Mouse (Mus musculus) gastrocnemius, adult 18-20 months (tissue): ENCODE measurements around the gene Sirt2. TPM values are rescaled to one million over a fixed set of nuclear protein-coding genes. Genes with fewer than 3 reads are reported as not detected.
A peak's percentile ranks its signal among the peaks of the same experiment; 100 is the strongest.

Experiments used
- DNase-seq: peaks from one replicate; pipeline ENCODE4 v3.0.0; 2021; ENCODE audit warnings: low spot score
- long read RNA-seq, 2 experiments: library from polyadenylated mRNA; stranded (forward); transcript quantifications; one replicate each; pipeline ENCODE4 v2.0.0; 2021
- total RNA-seq, 2 experiments: library from RNA; stranded (reverse); gene quantifications; 2 replicates each; pipeline ENCODE4 v1.2.3; 2021

The Sirt2 gene
- 10 to 100 TPM; 95.9 to 98.2 TPM for total RNA-seq
- long read RNA-seq, experiment 1, transcript Sirt2-201 (16 exons, 1,843 nt), result major isoform, 75 of 148 reads
- long read RNA-seq, experiment 1, transcript Sirt2-202 (15 exons, 1,828 nt), result minor isoform, 64 of 148 reads
- long read RNA-seq, experiment 1, partial matches to known transcripts, result 7 of 148 reads
- long read RNA-seq, experiment 1, other reads (novel, unspliced or antisense), result 2 of 148 reads
- long read RNA-seq, experiment 2, transcript Sirt2-201 (16 exons, 1,843 nt), result major isoform, 59 of 129 reads
- long read RNA-seq, experiment 2, transcript Sirt2-202 (15 exons, 1,828 nt), result minor isoform, 56 of 129 reads
- long read RNA-seq, experiment 2, partial matches to known transcripts, result 3 of 129 reads
- long read RNA-seq, experiment 2, other reads (novel, unspliced or antisense), result 11 of 129 reads

- DNase-seq, result peak; percentile 99
These were observed at the start of gene Sirt2 for GRCm38 (mm10) chr7:28766173-28766879. Sirt2 (plus strand) TSS chr7:28766735.

GRCm38 (mm10) chr7:28717726-28718125 lies 48.8 kb upstream of the Sirt2 start:
- DNase-seq, result no peak

GRCm38 (mm10) chr7:28719159-28719558 lies 47.4 kb upstream of the Sirt2 start:
- DNase-seq, result no peak

- no peak for DNase-seq
These were observed 46.9 kb upstream of the Sirt2 start for GRCm38 (mm10) chr7:28719650-28720049.

- DNase-seq, result no peak
These were observed 45.6 kb upstream of the Sirt2 start for GRCm38 (mm10) chr7:28720753-28721537.

GRCm38 (mm10) chr7:28722079-28722478 lies 44.5 kb upstream of the Sirt2 start:
- DNase-seq, result no peak

- DNase-seq, result no peak
These were observed 41.9 kb upstream of the Sirt2 start for GRCm38 (mm10) chr7:28724613-28725012.

- peak; percentile 74 for DNase-seq
These were observed 39.9 kb upstream of the Sirt2 start for GRCm38 (mm10) chr7:28726600-28726999.

- peak; percentile 21 for DNase-seq
These were observed 38.7 kb upstream of the Sirt2 start for GRCm38 (mm10) chr7:28727649-28728340.

- peak; percentile 35 for DNase-seq
These were observed 34.0 kb upstream of the Sirt2 start for GRCm38 (mm10) chr7:28732341-28733142.

GRCm38 (mm10) chr7:28733211-28733610 lies 33.3 kb upstream of the Sirt2 start:
- DNase-seq, result no peak

GRCm38 (mm10) chr7:28735701-28736100 lies 30.8 kb upstream of the Sirt2 start:
- DNase-seq, result no peak

GRCm38 (mm10) chr7:28739829-28740228 lies 26.7 kb upstream of the Sirt2 start:
- no peak for DNase-seq

GRCm38 (mm10) chr7:28740949-28741348 lies 25.6 kb upstream of the Sirt2 start:
- no peak for DNase-seq

- no peak for DNase-seq
These were observed 25.2 kb upstream of the Sirt2 start for GRCm38 (mm10) chr7:28741368-28741708.

GRCm38 (mm10) chr7:28741709-28742438 lies 24.7 kb upstream of the Sirt2 start, which contains the start of the genes Mrps12 and Sars2:
Mrps12 (minus strand) TSS chr7:28741820.
Sars2 (plus strand) TSS chr7:28741992.
- peak; percentile 96 for DNase-seq

GRCm38 (mm10) chr7:28749935-28750334 lies 16.6 kb upstream of the Sirt2 start:
- no peak for DNase-seq

GRCm38 (mm10) chr7:28756079-28756478 lies 10.5 kb upstream of the Sirt2 start, which contains the start of gene Ccer2:
Ccer2 (plus strand) TSS chr7:28756174.
- DNase-seq, result no peak

GRCm38 (mm10) chr7:28758623-28759022 lies 7.9 kb upstream of the Sirt2 start:
- DNase-seq, result no peak

- DNase-seq, result no peak
These were observed 4.6 kb upstream of the Sirt2 start for GRCm38 (mm10) chr7:28761907-28762306.
